Mouse (Mus musculus) heart, embryonic 16.5 days (tissue): ENCODE measurements around the gene Phkg1. TPM values are rescaled to one million over a fixed set of nuclear protein-coding genes. Genes with fewer than 3 reads are reported as not detected.
"Not testable (repeated sequence)": the region's sequence is repeated elsewhere in the genome, so short reads cannot be mapped to it uniquely, and the experiment has no call there.

Experiments used
- ATAC-seq: fragments of 200-750 bp; cut with Nextera tagmentation; replicated peaks from 2 replicates; pipeline ENCODE4 v1.8.0; 2017; ENCODE audit warnings: moderate number of reproducible peaks; ENCODE audit not compliant: insufficient read depth, low FRiP score; ENCODE audit errors: extremely low read depth
- H3K27ac ChIP-seq: fragments of 300-500 bp; sonication (generic); 2 replicates; pipeline ENCODE4 v1.5.1; 2014; ENCODE audit warnings: mild to moderate bottlenecking, low read length, control low read depth, moderate library complexity
- H3K27me3 ChIP-seq: fragments of 300-500 bp; sonication (generic); 2 replicates; pipeline ENCODE4 v1.6.1; 2014; ENCODE audit warnings: low read length, mixed read lengths; ENCODE audit not compliant: control insufficient read depth, insufficient read depth
- H3K36me3 ChIP-seq: fragments of 300-500 bp; sonication (generic); 2 replicates; pipeline ENCODE4 v1.6.1; 2014; ENCODE audit not compliant: control insufficient read depth, insufficient read depth
- H3K4me1 ChIP-seq: fragments of 300-500 bp; sonication (generic); 2 replicates; pipeline ENCODE4 v1.6.1; 2014; ENCODE audit warnings: low read length, mixed read lengths; ENCODE audit not compliant: control insufficient read depth, insufficient read depth
- H3K4me2 ChIP-seq: fragments of 300-500 bp; sonication (generic); 2 replicates; pipeline ENCODE4 v1.6.1; 2014; ENCODE audit warnings: low read depth, mild to moderate bottlenecking, control low read depth, low read length
- H3K4me3 ChIP-seq: fragments of 300-500 bp; sonication (generic); 2 replicates; pipeline ENCODE4 v1.5.1; 2014; ENCODE audit warnings: mild to moderate bottlenecking, control low read depth, low read length
- H3K9ac ChIP-seq: fragments of 300-500 bp; sonication (generic); 2 replicates; pipeline ENCODE4 v1.6.1; 2014; ENCODE audit warnings: low read length, control low read depth
- H3K9me3 ChIP-seq: fragments of 300-500 bp; sonication (generic); replicated peaks from 2 replicates; pipeline ENCODE4 v1.6.1; 2016; ENCODE audit warnings: low read length; ENCODE audit not compliant: control insufficient read depth
- WGBS: fragments of 180-500 bp; shearing (Covaris S2); extraction: QIAGEN DNeasy Blood & Tissue Kit; methylation state at CpG from one replicate; pipeline ENCODE4 v1.1.7; 2014; 5-methylcytosine and 5-hydroxymethylcytosine counted together
- polyA plus RNA-seq: library from polyadenylated mRNA; unstranded; fragments of >200 nt; fragmentation: Nextera tagmentation; extraction: Ambion mirVana; gene quantifications from 2 replicates; pipeline ENCODE4 v1.2.1, GENCODE M21; 2015

Gene Phkg1
- polyA plus RNA-seq, 1 experiment from 2014 or later, result 2.2 TPM

DNA sequence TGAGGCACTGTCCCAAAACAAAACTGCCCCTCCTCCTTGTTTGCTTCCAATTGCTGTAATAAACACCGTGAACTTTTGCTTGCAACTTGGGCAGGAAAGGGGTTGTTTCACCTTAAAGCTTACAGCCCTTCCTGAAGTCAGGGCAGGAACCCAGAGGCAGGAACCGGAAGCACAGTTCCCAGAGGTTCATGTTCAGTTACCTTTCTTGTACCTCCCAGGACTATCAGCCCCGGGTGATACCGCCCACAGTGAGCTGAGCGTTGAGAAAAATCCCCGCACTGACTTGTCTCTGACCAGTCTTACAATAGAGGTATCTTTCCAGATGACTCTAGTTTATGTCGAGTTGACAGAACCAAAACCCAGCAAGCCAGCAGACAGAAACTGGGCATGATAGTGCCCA, 11.2 kb upstream of the Phkg1 start:
- Histone ChIP-seq H3K27ac (no peak overlapping the region), H3K27me3 (no peaks in the 10 kb centered on the region)
- WGBS, result 70% methylated on average over 7 of the region's 7 CpGs

DNA sequence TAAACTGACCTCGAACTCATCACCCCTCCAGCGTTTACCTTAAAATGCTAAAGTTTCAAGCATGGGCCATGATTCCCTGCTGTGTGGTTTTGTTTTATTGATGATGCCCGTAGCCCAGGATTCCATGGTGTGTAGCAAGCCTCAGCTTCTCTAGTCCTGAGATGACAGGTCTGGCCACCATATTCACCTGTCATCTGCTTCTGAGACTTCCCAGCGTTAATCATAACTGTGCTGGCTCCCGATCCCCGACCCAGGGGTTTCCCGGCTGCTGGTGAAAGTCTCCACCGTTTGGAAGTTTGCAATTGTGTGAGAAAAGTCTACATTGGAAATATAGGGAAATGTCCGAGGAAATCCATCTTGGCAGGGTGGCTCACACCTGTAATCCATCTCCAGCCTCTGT, 10.8 kb upstream of the Phkg1 start:
- Histone ChIP-seq H3K4me3 (peak overlapping the region; percentile 76), H3K4me2 (peak overlapping the region; percentile 84), H3K9me3 (no peaks in the 10 kb centered on the region), H3K27ac (no peak overlapping the region), H3K4me1 (no peaks in the 10 kb centered on the region; the same call in 1 of the 2 replicates), H3K27me3 (no peaks in the 10 kb centered on the region), H3K9ac (peak overlapping the region; percentile 86; the same call in 1 of the 2 replicates), H3K36me3 (no peaks in the 10 kb centered on the region)
- no peak for ATAC-seq
- 69% methylated on average over 9 of the region's 9 CpGs for WGBS

More for the DNA sequence above, 11.2 kb upstream of the Phkg1 start:
- no peak for ATAC-seq
- Histone ChIP-seq H3K9me3 (no peaks in the 10 kb centered on the region), H3K9ac (no peak overlapping the region), H3K36me3 (no peaks in the 10 kb centered on the region), H3K4me1 (no peaks in the 10 kb centered on the region; the same call in 1 of the 2 replicates), H3K4me2 (no peak overlapping the region), H3K4me3 (no peak overlapping the region)

DNA sequence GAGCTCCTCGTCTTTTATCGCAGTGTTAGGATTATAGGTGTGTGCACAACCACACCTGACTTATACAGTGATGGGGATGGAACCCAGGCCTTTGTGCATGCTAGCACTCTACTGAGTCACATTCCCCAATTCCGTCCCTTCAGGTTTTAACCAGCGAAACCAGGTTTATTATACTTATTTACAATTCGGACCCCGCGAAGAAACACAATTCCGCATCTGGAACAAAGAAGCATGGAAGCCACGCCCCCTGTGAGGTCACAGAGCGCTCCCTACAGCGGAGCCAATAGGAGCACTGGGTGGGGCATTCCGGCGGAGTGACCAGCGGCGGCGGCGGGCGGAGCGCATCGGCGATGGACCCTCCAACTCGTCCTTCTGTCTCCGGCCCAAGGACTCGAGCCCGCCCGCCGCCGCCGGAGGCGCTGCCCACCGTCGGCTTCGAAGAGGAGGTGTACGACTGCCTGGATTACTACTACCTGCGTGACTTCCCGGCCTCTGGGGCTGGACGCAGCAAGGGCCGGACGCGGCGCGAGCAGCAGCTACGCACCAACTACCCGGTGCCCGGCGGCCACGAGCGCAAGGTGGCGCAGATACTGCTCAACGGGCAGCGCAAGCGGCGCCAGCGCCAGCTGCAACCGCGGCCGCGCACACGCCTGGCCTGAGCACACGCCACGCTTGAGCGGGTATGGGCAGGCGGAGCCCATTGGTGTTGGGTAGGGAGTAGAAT, 10.1 kb upstream of the Phkg1 start, which contains the start of gene Nupr1l:
Gene Nupr1l, plus strand, starts transcription at position 299 of the 724 bp plus-strand sequence.
- Histone ChIP-seq H3K27ac (peak within 1 kb of the TSS; percentile 92), H3K4me2 (peak within 1 kb of the TSS; percentile 84), H3K36me3 (no peaks in the 10 kb centered on the region), H3K9ac (peak within 1 kb of the TSS; percentile 86), H3K9me3 (no peaks in the 10 kb centered on the region), H3K4me3 (peak within 1 kb of the TSS; percentile 76), H3K27me3 (no peaks in the 10 kb centered on the region), H3K4me1 (no peaks in the 10 kb centered on the region; the same call in 1 of the 2 replicates)
- under 1% methylated on average over 63 of the region's 63 CpGs for WGBS
- ATAC-seq, result peak; percentile 97

DNA sequence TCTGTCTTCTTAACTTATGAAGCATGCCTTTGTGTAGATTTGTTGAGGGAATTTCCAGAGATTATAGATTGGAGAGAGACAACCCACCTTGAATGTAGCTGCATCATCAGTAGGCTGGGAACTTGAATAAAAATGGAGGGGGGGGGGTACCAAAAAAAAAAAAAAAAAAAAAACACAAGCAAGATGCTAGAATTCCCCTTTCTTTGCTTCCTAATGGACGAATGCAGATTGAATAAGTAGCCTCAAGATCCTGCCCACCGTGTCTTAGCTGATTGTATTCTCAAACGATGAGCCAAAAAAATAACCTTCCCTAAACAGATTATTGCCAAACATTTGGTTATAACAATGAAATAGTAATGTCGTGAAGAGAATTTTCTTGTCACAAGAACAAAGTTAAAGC, 9.4 kb upstream of the Phkg1 start:
- Histone ChIP-seq H3K4me3 (peak overlapping the region; percentile 76), H3K4me2 (peak overlapping the region; percentile 84), H3K27me3 (no peaks in the 10 kb centered on the region), H3K9me3 (no peaks in the 10 kb centered on the region), H3K4me1 (no peaks in the 10 kb centered on the region; the same call in 1 of the 2 replicates), H3K36me3 (no peaks in the 10 kb centered on the region), H3K27ac (no peak overlapping the region), H3K9ac (peak overlapping the region; percentile 86)
- no peak for ATAC-seq
- WGBS, result 27% methylated on average over 4 of the region's 4 CpGs

DNA sequence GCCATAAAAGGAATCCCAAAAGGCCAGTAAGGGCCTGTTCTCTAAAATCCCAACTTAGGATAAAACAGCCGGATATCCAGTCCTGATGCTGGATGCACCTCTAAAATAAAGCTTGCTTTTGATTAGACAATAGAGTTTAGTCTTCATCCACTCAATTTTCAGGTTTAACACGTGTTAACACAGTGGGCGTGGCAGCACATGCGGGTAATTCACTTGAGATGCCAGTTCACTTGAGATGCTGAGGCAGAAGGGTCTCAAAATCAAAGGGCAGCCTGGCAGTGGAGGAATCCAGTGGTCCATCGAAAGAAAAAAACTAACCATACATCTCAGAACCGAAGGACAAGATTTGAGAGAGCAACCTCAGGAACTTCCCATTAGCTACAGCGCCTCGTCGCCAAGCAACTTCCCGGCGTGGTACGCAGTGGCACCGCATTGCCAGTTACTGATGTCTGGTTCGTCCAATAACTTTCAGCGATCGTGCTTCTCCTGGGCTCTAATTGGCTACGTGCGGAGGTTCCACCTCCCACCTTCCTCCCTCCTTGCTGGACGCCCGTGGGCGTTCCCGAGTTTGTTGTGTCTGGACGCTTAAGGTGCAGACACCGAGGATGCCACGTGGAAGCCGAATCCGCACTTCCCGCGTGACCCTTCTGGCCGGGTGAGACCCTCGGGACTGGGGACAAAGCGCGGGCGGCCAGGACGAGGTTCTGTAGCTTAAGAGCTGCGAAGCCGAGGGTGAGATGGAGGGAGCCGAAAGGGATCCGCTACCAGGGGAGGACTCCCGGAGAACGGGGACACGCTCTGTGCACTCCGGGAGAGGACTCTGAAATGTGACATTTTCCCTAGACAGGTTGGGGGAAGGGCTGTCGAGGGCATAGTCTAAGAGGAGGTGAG, 2.9 kb downstream of the Phkg1 start, which contains the start of gene Zbed5:
Gene Zbed5, plus strand, starts transcription at position 526 of the 891 bp plus-strand sequence.
- peak within 1 kb of the TSS; percentile 81 for H3K4me2 ChIP-seq
- H3K27ac ChIP-seq, result no peak within 1 kb of the TSS
- WGBS, result 2% methylated on average over 44 of the region's 44 CpGs
- peak; percentile 100 for ATAC-seq
- no peaks in the 10 kb centered on the region for H3K9me3 ChIP-seq
- H3K4me3 ChIP-seq, result peak within 1 kb of the TSS; percentile 78
- no peaks in the 10 kb centered on the region for H3K27me3 ChIP-seq
- H3K4me1 ChIP-seq, result peaks cover 8% of the 10 kb centered on the region
- peak within 1 kb of the TSS; percentile 75 for H3K9ac ChIP-seq
- no peaks in the 10 kb centered on the region for H3K36me3 ChIP-seq

DNA sequence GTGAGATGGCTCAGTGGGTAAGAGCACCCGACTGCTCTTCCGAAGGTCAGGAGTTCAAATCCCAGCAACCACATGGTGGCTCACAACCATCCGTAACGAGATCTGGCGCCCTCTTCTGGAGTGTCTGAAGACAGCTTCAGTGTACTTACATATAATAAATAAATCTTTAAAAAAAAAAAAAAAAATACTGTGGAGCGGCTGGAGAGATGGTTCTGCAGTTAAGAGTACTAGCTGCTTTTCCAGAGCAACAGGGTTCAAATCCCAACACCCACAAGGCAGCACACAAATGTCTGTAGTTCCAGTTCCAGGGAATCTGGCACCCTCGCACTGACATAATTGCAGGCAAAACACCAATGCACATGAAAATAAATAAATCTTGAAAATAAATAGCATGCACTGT, 8.0 kb downstream of the Phkg1 start:
- not testable (repeated sequence) for H3K4me3 ChIP-seq, H3K9ac ChIP-seq, H3K9me3 ChIP-seq, H3K36me3 ChIP-seq, H3K27ac ChIP-seq, H3K27me3 ChIP-seq, ATAC-seq, H3K4me2 ChIP-seq
- H3K4me1 ChIP-seq, result peaks cover 14% of the 10 kb centered on the region
- 85% methylated on average over 4 of the region's 7 CpGs for WGBS

DNA sequence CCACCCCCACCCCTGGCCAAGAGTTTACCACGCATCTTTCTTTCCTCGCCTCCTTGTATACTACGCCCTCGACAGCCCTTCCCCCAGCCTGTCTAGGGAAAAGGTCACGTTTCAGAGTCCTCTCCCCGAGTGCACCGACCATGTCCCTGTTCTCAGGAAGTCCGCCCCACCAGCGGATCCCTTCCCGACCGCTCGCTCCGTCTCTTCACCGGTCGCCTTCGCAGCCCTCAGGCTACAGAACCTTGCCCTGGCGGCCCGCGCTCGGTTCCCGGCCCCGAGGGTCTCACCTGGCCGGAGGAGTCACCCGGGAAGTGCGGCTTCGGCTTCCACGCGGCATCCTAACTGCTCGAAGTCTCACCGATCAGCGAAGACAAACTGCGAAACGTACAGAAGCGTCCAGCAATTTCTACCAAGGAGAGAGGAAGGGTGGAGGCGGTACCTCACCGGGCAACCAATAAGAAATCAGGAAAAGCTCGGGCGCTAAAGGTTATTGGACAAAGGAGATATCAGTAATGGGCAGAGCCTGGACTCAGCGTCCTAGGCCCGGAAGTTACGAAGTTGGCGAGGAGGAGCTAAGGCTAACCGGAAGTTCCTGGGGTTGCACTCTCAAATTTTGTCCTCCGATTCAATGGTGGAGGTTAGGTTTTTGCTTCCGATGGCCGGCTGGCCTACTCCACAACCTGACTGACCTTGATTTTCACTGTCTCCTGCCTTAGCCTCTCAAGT, 11.3 kb downstream of the Phkg1 start, which contains the start of gene Chchd2:
Gene Chchd2, minus strand, starts transcription at position 560 of the 726 bp plus-strand sequence.
- Histone ChIP-seq H3K9me3 (no peaks in the 10 kb centered on the region), H3K4me2 (peak within 1 kb of the TSS; percentile 88), H3K27me3 (no peaks in the 10 kb centered on the region), H3K27ac (peak within 1 kb of the TSS; percentile 97), H3K4me3 (peak within 1 kb of the TSS; percentile 83), H3K9ac (peak within 1 kb of the TSS; percentile 82), H3K36me3 (peaks cover 18% of the 10 kb centered on the region), H3K4me1 (peaks cover 15% of the 10 kb centered on the region)
- under 1% methylated on average over 46 of the region's 46 CpGs for WGBS
- ATAC-seq, result peak; percentile 99

DNA sequence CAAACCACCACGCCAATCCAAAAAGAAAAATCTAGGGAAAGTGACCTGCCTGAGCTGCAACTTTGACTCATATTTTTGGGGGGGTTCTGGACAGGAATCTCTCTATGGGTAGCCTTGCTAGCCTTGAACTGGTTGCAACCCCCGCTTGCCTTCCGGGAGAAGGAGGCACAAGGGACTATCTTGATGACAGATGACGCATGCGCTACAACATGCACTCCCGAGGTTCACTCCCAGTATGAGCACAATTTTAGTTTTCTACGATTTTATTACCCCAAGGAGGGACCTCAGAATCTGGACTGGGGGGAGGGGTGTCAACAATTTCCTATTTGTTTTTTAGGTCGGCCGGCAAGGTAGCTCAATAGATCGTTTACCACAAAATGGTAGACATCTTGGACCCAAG, 12.1 kb downstream of the Phkg1 start:
- H3K9me3 ChIP-seq, result no peaks in the 10 kb centered on the region
- no peaks in the 10 kb centered on the region for H3K27me3 ChIP-seq
- 28% methylated on average over 10 of the region's 10 CpGs for WGBS
- peak overlapping the region; percentile 88 for H3K4me2 ChIP-seq
- H3K27ac ChIP-seq, result no peak overlapping the region; the same call in none of the 2 replicates
- H3K4me3 ChIP-seq, result peak overlapping the region; percentile 83
- H3K4me1 ChIP-seq, result peaks cover 15% of the 10 kb centered on the region
- peaks cover 26% of the 10 kb centered on the region for H3K36me3 ChIP-seq
- peak overlapping the region; percentile 82 for H3K9ac ChIP-seq
- ATAC-seq, result no peak
